Mouse (Mus musculus) midbrain, postnatal 0 days (tissue): ENCODE data around the gene Anxa5. TPM values are rescaled to one million over a fixed set of nuclear protein-coding genes. Genes with fewer than 3 reads are reported as not detected.

Source experiments
- ATAC-seq: fragments of 200-750 bp; cut with Nextera tagmentation; 2 replicates; pipeline ENCODE4 v1.8.0; 2017; ENCODE audit warnings: moderate number of reproducible peaks, mild to moderate bottlenecking, moderate TSS enrichment, moderate library complexity; ENCODE audit not compliant: low FRiP score
- DNase-seq: peaks from one replicate; pipeline ENCODE4 v3.0.0-alpha.2; 2015; ENCODE audit warnings: low spot score
- H3K27ac ChIP-seq: fragments of 300-500 bp; sonication (generic); 2 replicates; pipeline ENCODE4 v1.5.1; 2014; ENCODE audit warnings: low read depth, mild to moderate bottlenecking, low read length, mixed read lengths
- H3K27me3 ChIP-seq: fragments of 300-500 bp; sonication (generic); 2 replicates; pipeline ENCODE4 v1.6.1; 2014; ENCODE audit warnings: low read length, control low read depth, mixed read lengths; ENCODE audit not compliant: insufficient read depth
- H3K36me3 ChIP-seq: fragments of 300-500 bp; sonication (generic); 2 replicates; pipeline ENCODE4 v1.6.1; 2014; ENCODE audit warnings: low read length, control low read depth, mixed read lengths; ENCODE audit not compliant: insufficient read depth
- H3K4me1 ChIP-seq: fragments of 300-500 bp; sonication (generic); 2 replicates; pipeline ENCODE4 v1.6.1; 2014; ENCODE audit warnings: mild to moderate bottlenecking, control low read depth, antibody characterized with exemption, low read length, mixed read lengths; ENCODE audit not compliant: insufficient read depth
- H3K4me2 ChIP-seq: fragments of 300-500 bp; sonication (generic); 2 replicates; pipeline ENCODE4 v1.6.1; 2014; ENCODE audit warnings: low read depth, mild to moderate bottlenecking, low read length, mixed read lengths; ENCODE audit not compliant: poor library complexity, severe bottlenecking
- H3K4me3 ChIP-seq: fragments of 300-500 bp; sonication (generic); 2 replicates; pipeline ENCODE4 v1.5.1; 2014; ENCODE audit warnings: low read depth, mild to moderate bottlenecking, low read length, moderate library complexity
- H3K9ac ChIP-seq: fragments of 300-500 bp; sonication (generic); replicated peaks from 2 replicates; pipeline ENCODE4 v1.6.1; 2014; ENCODE audit warnings: mild to moderate bottlenecking, low read length, moderate library complexity, mixed read lengths; ENCODE audit not compliant: poor library complexity, severe bottlenecking
- H3K9me3 ChIP-seq: fragments of 300-500 bp; sonication (generic); 2 replicates; pipeline ENCODE4 v1.6.1; 2016; ENCODE audit warnings: low read length, control low read depth
- CTCF ChIP-seq: IDR thresholded peaks from 2 replicates; pipeline ENCODE4 v1.5.1; 2016; ENCODE audit warnings: antibody characterized with exemption, mild to moderate bottlenecking
- WGBS: fragments of 180-500 bp; shearing (Covaris S2); extraction: QIAGEN DNeasy Blood & Tissue Kit; methylation state at CpG from one replicate; pipeline ENCODE4 v1.1.7; 2014; 5-methylcytosine and 5-hydroxymethylcytosine counted together
- polyA plus RNA-seq: library from polyadenylated mRNA; unstranded; fragments of >200 nt; fragmentation: Nextera tagmentation; extraction: Ambion mirVana; gene quantifications from 2 replicates; pipeline ENCODE4 v1.2.1, GENCODE M21; 2015
- total RNA-seq: library from RNA; depleted of rRNA; stranded (reverse); fragments of >200 nt; gene quantifications from 2 replicates; pipeline ENCODE4 v1.2.3, GENCODE M21; 2014

The Anxa5 gene
- total and polyA plus RNA-seq, 2 experiments from 2014 or later: 27.9 to 43.1 TPM

- 93% methylated on average over 7 of the region's 7 CpGs for whole genome bisulfite sequencing
- no peak for DNase-seq
- no peak overlapping the region for H3K27ac ChIP-seq
These were observed 8.1 kb downstream of the Anxa5 start for GRCm38 (mm10) chr3:36467632-36468031.

GRCm38 (mm10) chr3:36465538-36465937, 10.2 kb downstream of the Anxa5 start:
- H3K27ac ChIP-seq: no peak overlapping the region
- no peaks in the 10 kb centered on the region for H3K9me3 ChIP-seq
- no peak for ATAC-seq
- no peak overlapping the region for H3K4me2 ChIP-seq
- DNase-seq: no peak
- no peak overlapping the region for H3K4me3 ChIP-seq
- TF ChIP-seq CTCF: no peak
- H3K36me3 ChIP-seq: no peaks in the 10 kb centered on the region
- 60% methylated on average over 7 of the region's 7 CpGs for WGBS
- no peak overlapping the region for H3K9ac ChIP-seq
- no peaks in the 10 kb centered on the region; the same call in 1 of the 2 replicates for H3K27me3 ChIP-seq
- no peaks in the 10 kb centered on the region for H3K4me1 ChIP-seq

More at GRCm38 (mm10) chr3:36467632-36468031, 8.1 kb downstream of the Anxa5 start:
- no peak overlapping the region for H3K9ac ChIP-seq
- no peaks in the 10 kb centered on the region for H3K36me3 ChIP-seq
- no peaks in the 10 kb centered on the region; the same call in 1 of the 2 replicates for H3K27me3 ChIP-seq
- no peak for ATAC-seq
- no peak for TF ChIP-seq CTCF
- H3K9me3 ChIP-seq: no peaks in the 10 kb centered on the region
- H3K4me3 ChIP-seq: no peak overlapping the region
- no peaks in the 10 kb centered on the region for H3K4me1 ChIP-seq
- H3K4me2 ChIP-seq: no peak overlapping the region

GRCm38 (mm10) chr3:36462348-36462747, 13.3 kb downstream of the Anxa5 start:
- H3K9me3 ChIP-seq: no peaks in the 10 kb centered on the region
- no peak overlapping the region for H3K4me3 ChIP-seq
- WGBS: 48% methylated on average over 1 of the region's 1 CpGs
- H3K4me1 ChIP-seq: no peaks in the 10 kb centered on the region
- H3K36me3 ChIP-seq: no peaks in the 10 kb centered on the region
- ATAC-seq (no peak), DNase-seq (no peak)
- no peak overlapping the region for H3K27ac ChIP-seq
- H3K27me3 ChIP-seq: no peaks in the 10 kb centered on the region; the same call in 1 of the 2 replicates
- TF ChIP-seq CTCF: no peak
- no peak overlapping the region for H3K4me2 ChIP-seq
- H3K9ac ChIP-seq: no peak overlapping the region

GRCm38 (mm10) chr3:36461819-36462218, 13.9 kb downstream of the Anxa5 start:
- DNase-seq (no peak), ATAC-seq (no peak)
- 89% methylated on average over 5 of the region's 5 CpGs for WGBS
- Histone ChIP-seq H3K9me3 (no peaks in the 10 kb centered on the region), H3K4me2 (no peak overlapping the region), H3K4me3 (no peak overlapping the region), H3K27me3 (no peaks in the 10 kb centered on the region), H3K4me1 (no peaks in the 10 kb centered on the region), H3K27ac (no peak overlapping the region), H3K36me3 (no peaks in the 10 kb centered on the region), H3K9ac (no peak overlapping the region)
- no peak for TF ChIP-seq CTCF

- H3K36me3 ChIP-seq: no peaks in the 10 kb centered on the region
- DNase-seq: no peak
- H3K27me3 ChIP-seq: no peaks in the 10 kb centered on the region
- WGBS: 91% methylated on average over 7 of the region's 7 CpGs
- H3K4me3 ChIP-seq: no peak overlapping the region
- no peaks in the 10 kb centered on the region for H3K9me3 ChIP-seq
- H3K9ac ChIP-seq: no peak overlapping the region
- TF ChIP-seq CTCF: no peak
- no peak for ATAC-seq
- H3K4me2 ChIP-seq: no peak overlapping the region
- no peaks in the 10 kb centered on the region for H3K4me1 ChIP-seq
- H3K27ac ChIP-seq: no peak overlapping the region
These were observed 15.0 kb downstream of the Anxa5 start for GRCm38 (mm10) chr3:36460717-36461116.

GRCm38 (mm10) chr3:36455566-36455965, 20.1 kb downstream of the Anxa5 start:
- H3K36me3 ChIP-seq: peaks cover 3% of the 10 kb centered on the region; the same call in 1 of the 2 replicates
- 71% methylated on average over 3 of the region's 3 CpGs for WGBS
- ATAC-seq (no peak), DNase-seq (no peak)
- no peaks in the 10 kb centered on the region for H3K9me3 ChIP-seq
- no peak overlapping the region for H3K4me3 ChIP-seq
- H3K27ac ChIP-seq: no peak overlapping the region
- H3K27me3 ChIP-seq: no peaks in the 10 kb centered on the region
- H3K4me2 ChIP-seq: no peak overlapping the region
- TF ChIP-seq CTCF: no peak
- H3K4me1 ChIP-seq: no peaks in the 10 kb centered on the region
- H3K9ac ChIP-seq: no peak overlapping the region
